Mouse (Mus musculus) MEL (cell line): Measurements from ENCODE around the gene Mrm3. TPM values are rescaled to one million over a fixed set of nuclear protein-coding genes. Genes with fewer than 3 reads are reported as not detected.

ENCODE experiments used
- DNase-seq: peaks from one replicate; pipeline ENCODE4 v3.0.0; 2011; ENCODE audit warnings: low read depth, low spot score
- H3K27ac ChIP-seq: 2 replicates; pipeline ENCODE4 v1.5.1; 2012; ENCODE audit warnings: low read depth, mild to moderate bottlenecking, control low read depth, low read length, moderate library complexity; ENCODE audit not compliant: control insufficient read depth
- H3K27me3 ChIP-seq, 2 experiments: fragments of 150-350 bp in 1 of 2; sonication (generic) in 1 of 2; 2 replicates each; pipeline ENCODE4 v1.6.1; 2012; ENCODE audit warnings: low read length in 2 of 2, mild to moderate bottlenecking in 2 of 2, improper control_type of control experiment in 1 of 2, moderate library complexity in 1 of 2; ENCODE audit not compliant: insufficient read depth in 2 of 2, control insufficient read depth in 1 of 2
- H3K36me3 ChIP-seq, 2 experiments: 2 replicates each; pipeline ENCODE4 v1.6.1; 2012 to 2014; ENCODE audit warnings: low read length in 2 of 2, improper control_type of control experiment in 1 of 2, inconsistent platforms in 1 of 2, mild to moderate bottlenecking in 1 of 2; ENCODE audit not compliant: insufficient read depth in 2 of 2, control insufficient read depth in 1 of 2
- H3K4me1 ChIP-seq, 2 experiments: fragments of 150-350 bp in 1 of 2; sonication (generic) in 1 of 2; 2 replicates each; pipeline ENCODE4 v1.6.1; 2012; ENCODE audit warnings: low read length in 2 of 2, improper control_type of control experiment in 1 of 2, mild to moderate bottlenecking in 1 of 2; ENCODE audit not compliant: insufficient read depth in 2 of 2, control insufficient read depth in 1 of 2
- H3K4me3 ChIP-seq, 2 experiments: fragments of 150-350 bp in 1 of 2; sonication (generic) in 1 of 2; 2 replicates each; pipeline ENCODE4 v1.5.1; 2012; ENCODE audit warnings: low read depth in 2 of 2, low read length in 2 of 2, mild to moderate bottlenecking in 2 of 2, moderate library complexity in 2 of 2, control low read depth in 1 of 2, improper control_type of control experiment in 1 of 2; ENCODE audit not compliant: control insufficient read depth in 1 of 2, insufficient read depth in 1 of 2
- H3K79me2 ChIP-seq: 2 replicates; pipeline ENCODE4 v1.6.1; 2012; ENCODE audit warnings: mild to moderate bottlenecking, low read length, moderate library complexity; ENCODE audit not compliant: control insufficient read depth, poor library complexity, insufficient read depth
- H3K9ac ChIP-seq: 2 replicates; pipeline ENCODE4 v1.6.1; 2012; ENCODE audit warnings: low read depth, mild to moderate bottlenecking, control low read depth, low read length, moderate library complexity; ENCODE audit not compliant: control insufficient read depth, poor library complexity, severe bottlenecking
- H3K9me3 ChIP-seq: fragments of 150-350 bp; sonication (generic); replicated peaks from 2 replicates; pipeline ENCODE4 v1.6.1; 2012; ENCODE audit warnings: mild to moderate bottlenecking, low read length, improper control_type of control experiment, moderate library complexity; ENCODE audit not compliant: insufficient read depth
- CHD2 ChIP-seq: IDR thresholded peaks from 2 replicates; pipeline ENCODE4 v1.6.1; 2011; ENCODE audit warnings: low read length, improper control_type of control experiment
- CTCF ChIP-seq, 3 experiments: IDR thresholded peaks in 2 of 3; conservative IDR thresholded peaks in 1 of 3; 2 replicates each; pipeline ENCODE4 v1.5.1; 2011 to 2012; ENCODE audit warnings: low read length in 3 of 3, low read depth in 2 of 3, mild to moderate bottlenecking in 2 of 3, improper control_type of control experiment in 1 of 3, inconsistent platforms in 1 of 3, mixed read lengths in 1 of 3, moderate library complexity in 1 of 3; ENCODE audit not compliant: control insufficient read depth in 1 of 3, insufficient read depth in 1 of 3, poor library complexity in 1 of 3, severe bottlenecking in 1 of 3
- E2F4 ChIP-seq: IDR thresholded peaks from 2 replicates; pipeline ENCODE4 v1.6.1; 2011; ENCODE audit warnings: low read depth, low read length, improper control_type of control experiment, borderline replicate concordance
- EP300 ChIP-seq, 2 experiments: IDR thresholded peaks; 2 replicates each; pipeline ENCODE4 v1.6.1; 2011; ENCODE audit warnings: improper control_type of control experiment in 2 of 2, low read length in 2 of 2, low read depth in 1 of 2, mild to moderate bottlenecking in 1 of 2
- ETS1 ChIP-seq: IDR thresholded peaks from 2 replicates; pipeline ENCODE4 v1.6.1; 2012; ENCODE audit warnings: low read depth, mild to moderate bottlenecking, inconsistent platforms, low read length, improper control_type of control experiment, moderate library complexity
- HCFC1 ChIP-seq: IDR thresholded peaks from 2 replicates; pipeline ENCODE4 v1.6.1; 2012; ENCODE audit warnings: low read depth, mild to moderate bottlenecking, inconsistent platforms, low read length, improper control_type of control experiment, moderate library complexity
- JUND ChIP-seq: IDR thresholded peaks from 2 replicates; pipeline ENCODE4 v1.6.1; 2011; ENCODE audit warnings: low read depth, mild to moderate bottlenecking, improper control_type of control experiment, low read length
- KAT2A ChIP-seq: conservative IDR thresholded peaks from 2 replicates; pipeline ENCODE4 v1.6.1; 2012; ENCODE audit warnings: low read depth, low read length, improper control_type of control experiment, inconsistent platforms
- MAFK ChIP-seq: IDR thresholded peaks from 2 replicates; pipeline ENCODE4 v1.6.1; 2011; ENCODE audit warnings: low read depth, mild to moderate bottlenecking, low read length, improper control_type of control experiment, borderline replicate concordance
- MAX ChIP-seq: IDR thresholded peaks from 2 replicates; pipeline ENCODE4 v1.6.1; 2011; ENCODE audit warnings: low read length, improper control_type of control experiment
- MXI1 ChIP-seq: IDR thresholded peaks from 2 replicates; pipeline ENCODE4 v1.6.1; 2011; ENCODE audit warnings: mild to moderate bottlenecking, low read depth, low read length, improper control_type of control experiment
- POLR2A ChIP-seq, 2 experiments: IDR thresholded peaks; 2 replicates each; pipeline ENCODE4 v1.6.1; 2011 to 2012; ENCODE audit warnings: low read length in 2 of 2, mild to moderate bottlenecking in 2 of 2, control low read depth in 1 of 2, improper control_type of control experiment in 1 of 2, low read depth in 1 of 2, moderate library complexity in 1 of 2; ENCODE audit not compliant: control insufficient read depth in 1 of 2, insufficient read depth in 1 of 2, poor library complexity in 1 of 2
- POLR2AphosphoS2 ChIP-seq: IDR thresholded peaks from 2 replicates; pipeline ENCODE4 v1.6.1; 2011; ENCODE audit warnings: low read length, improper control_type of control experiment
- POLR2AphosphoS5 ChIP-seq: IDR thresholded peaks from 2 replicates; pipeline ENCODE4 v1.6.1; 2012; ENCODE audit warnings: low read depth, borderline replicate concordance, mild to moderate bottlenecking, inconsistent platforms, low read length, moderate library complexity, mixed read lengths
- RCOR1 ChIP-seq: IDR thresholded peaks from 2 replicates; pipeline ENCODE4 v1.6.1; 2012; ENCODE audit warnings: low read depth, mild to moderate bottlenecking, inconsistent platforms, low read length, improper control_type of control experiment
- SMC3 ChIP-seq: IDR thresholded peaks from 2 replicates; pipeline ENCODE4 v1.6.1; 2011; ENCODE audit warnings: low read depth, low read length, improper control_type of control experiment
- TBP ChIP-seq: IDR thresholded peaks from 2 replicates; pipeline ENCODE4 v1.8.0; 2011; ENCODE audit warnings: low read depth, low read length, improper control_type of control experiment
- UBTF ChIP-seq: IDR thresholded peaks from 2 replicates; pipeline ENCODE4 v1.6.1; 2012; ENCODE audit warnings: low read depth, mild to moderate bottlenecking, inconsistent platforms, low read length, improper control_type of control experiment, moderate library complexity, borderline replicate concordance; ENCODE audit not compliant: insufficient read depth
- USF1 ChIP-seq: IDR thresholded peaks from 2 replicates; pipeline ENCODE4 v1.6.1; 2014; ENCODE audit warnings: low read depth, mild to moderate bottlenecking, inconsistent platforms, low read length, improper control_type of control experiment, moderate library complexity
- ZC3H11A ChIP-seq: IDR thresholded peaks from 2 replicates; pipeline ENCODE4 v1.6.1; 2012; ENCODE audit warnings: low read depth, mild to moderate bottlenecking, inconsistent platforms, low read length, improper control_type of control experiment
- polyA plus RNA-seq, 2 experiments: library from polyadenylated mRNA; stranded (reverse) in 1 of 2; unstranded in 1 of 2; fragments of >175 nt in 1 of 2; fragments of >200 nt in 1 of 2; gene quantifications; 2 replicates each; pipeline versions ENCODE4 v1.2.1 to v1.2.4; 2012; ENCODE audit warnings: low replicate concordance in 2 of 2, low read depth in 1 of 2; ENCODE audit not compliant: insufficient read length in 2 of 2, insufficient read depth in 1 of 2, missing spikeins in 1 of 2
- total RNA-seq: library from RNA; depleted of rRNA; stranded (reverse); fragments of 300-350 nt; gene quantifications from 2 replicates; pipeline ENCODE4 v1.2.3, GENCODE M21; 2012

Mrm3 gene
- total and polyA plus RNA-seq, 3 experiments, result 27.7 to 65.7 TPM; not detected in 1

- TF ChIP-seq KAT2A (no peak; the same call in 1 of the 2 replicates), RCOR1 (no peak), USF1 (no peak), TBP (peak; percentile 87), CTCF (IDR thresholded peaks at IDR 0.05 in 2 of 3, conservative IDR thresholded peaks at IDR 0.05 in 1 of 3; ENCODE audit: control insufficient read depth in 1 of 3, insufficient read depth in 1 of 3, low read depth in 2 of 3, low read length in 3 of 3, poor library complexity in 1 of 3, severe bottlenecking in 1 of 3) (peak; percentile 93 to 98 (median 95)), MAX (peak; percentile 82; the same call in 1 of the 2 replicates), POLR2A (IDR thresholded peaks at IDR 0.05; ENCODE audit: control insufficient read depth in 1 of 2, insufficient read depth in 1 of 2, low read depth in 1 of 2, low read length in 2 of 2, poor library complexity in 1 of 2) (peak; percentile 94 to 97)
Measured at GRCm38 (mm10) chr11:76217390-76217800, 26.1 kb upstream of the Mrm3 start, which contains the start of the genes Dbil5 and Gemin4 (continued).

GRCm38 (mm10) chr11:76224631-76225030 is 18.9 kb upstream of the Mrm3 start:
- H3K36me3 ChIP-seq, result peaks cover 0 to 3% of the 10 kb centered on the region in 2 experiments; a peak in 3 of 4 replicates
- no peak overlapping the region for H3K4me3 ChIP-seq
- H3K9ac ChIP-seq, result no peak overlapping the region
- no peak for TF ChIP-seq CHD2
- H3K4me1 ChIP-seq, result peaks cover 0 to 2% of the 10 kb centered on the region in 2 experiments; a peak in 2 of 4 replicates
- H3K79me2 ChIP-seq, result no peaks in the 10 kb centered on the region
- no peak overlapping the region for H3K27ac ChIP-seq
- no peaks in the 10 kb centered on the region for H3K9me3 ChIP-seq
- no peaks in the 10 kb centered on the region for H3K27me3 ChIP-seq
- no peak for DNase-seq

DNA sequence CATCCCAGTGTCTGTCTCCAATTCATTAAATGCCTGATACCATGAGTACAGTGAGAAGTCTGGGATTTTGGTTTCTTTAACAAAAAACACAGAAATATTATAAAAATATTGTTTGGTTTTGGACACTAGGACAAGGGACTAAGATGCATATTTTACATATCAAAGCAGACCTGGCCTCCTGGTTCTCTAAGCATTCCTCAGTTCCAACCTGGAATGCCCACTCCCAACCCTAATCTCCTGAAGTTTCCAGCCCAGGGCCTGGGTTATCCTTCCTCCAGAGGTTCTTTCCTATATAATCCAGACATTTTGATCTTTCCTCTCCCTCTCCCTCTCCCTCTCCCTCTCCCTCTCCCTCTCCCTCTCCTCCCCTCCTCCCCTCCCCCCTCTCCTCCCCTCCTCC is 18.5 kb upstream of the Mrm3 start:
- TF ChIP-seq ZC3H11A (no peak), UBTF (no peak), MXI1 (no peak), POLR2AphosphoS5 (no peak), MAFK (no peak), EP300 (IDR thresholded peaks at IDR 0.05; ENCODE audit: low read depth in 1 of 2, low read length in 2 of 2) (no peak), E2F4 (no peak), HCFC1 (no peak), POLR2AphosphoS2 (no peak), SMC3 (no peak), JUND (no peak), ETS1 (no peak), MAX (no peak)
- no peaks in the 10 kb centered on the region for H3K9me3 ChIP-seq
- no peaks in the 10 kb centered on the region for H3K79me2 ChIP-seq
- DNase-seq, result no peak
- H3K27me3 ChIP-seq, result no peaks in the 10 kb centered on the region
- peaks cover 0 to 2% of the 10 kb centered on the region in 2 experiments; a peak in 2 of 4 replicates for H3K4me1 ChIP-seq
- peaks cover 0 to 3% of the 10 kb centered on the region in 2 experiments; a peak in 3 of 4 replicates for H3K36me3 ChIP-seq
- no peak overlapping the region for H3K27ac ChIP-seq
- H3K4me3 ChIP-seq, result no peak overlapping the region
- no peak overlapping the region for H3K9ac ChIP-seq
